Mouse (Mus musculus) limb, embryonic 10.5 days (tissue): Measurements from ENCODE around the gene Zfp408. TPM values are rescaled to one million over a fixed set of nuclear protein-coding genes. Genes with fewer than 3 reads are reported as not detected.
A peak's percentile ranks its signal among the peaks of the same experiment; 100 is the strongest.

Source experiments
- DNase-seq: peaks from one replicate; pipeline ENCODE4 v3.0.0-alpha.2; 2017; ENCODE audit warnings: low spot score
- H3K27ac ChIP-seq: fragments of 300-500 bp; sonication (generic); 2 replicates; pipeline ENCODE4 v1.5.1; 2016; ENCODE audit warnings: mild to moderate bottlenecking
- H3K27me3 ChIP-seq: fragments of 300-500 bp; sonication (generic); 2 replicates; pipeline ENCODE4 v1.6.1; 2016; ENCODE audit warnings: low read depth, mild to moderate bottlenecking; ENCODE audit not compliant: poor library complexity, severe bottlenecking
- H3K36me3 ChIP-seq: fragments of 300-500 bp; sonication (generic); 2 replicates; pipeline ENCODE4 v1.6.1; 2016; ENCODE audit warnings: mild to moderate bottlenecking, moderate library complexity
- H3K4me1 ChIP-seq: fragments of 300-500 bp; sonication (generic); 2 replicates; pipeline ENCODE4 v1.6.1; 2016
- H3K4me3 ChIP-seq: fragments of 300-500 bp; sonication (generic); 2 replicates; pipeline ENCODE4 v1.5.1; 2016; ENCODE audit warnings: mild to moderate bottlenecking, moderate library complexity
- H3K9me3 ChIP-seq: fragments of 300-500 bp; sonication (generic); replicated peaks from 2 replicates; pipeline ENCODE4 v1.6.1; 2016; ENCODE audit warnings: mild to moderate bottlenecking
- WGBS: fragments of 180-500 bp; shearing (Covaris S2); methylation state at CpG from one replicate; pipeline ENCODE4 v1.1.7; 2016; 5-methylcytosine and 5-hydroxymethylcytosine counted together
- polyA plus RNA-seq: library from polyadenylated mRNA; unstranded; fragments of >200 nt; fragmentation: Nextera tagmentation; extraction: Ambion mirVana; gene quantifications from 2 replicates; pipeline ENCODE4 v1.2.1, GENCODE M21; 2016

The Zfp408 gene
- polyA plus RNA-seq, 1 experiment from 2014 or later = 12.8 TPM

DNA sequence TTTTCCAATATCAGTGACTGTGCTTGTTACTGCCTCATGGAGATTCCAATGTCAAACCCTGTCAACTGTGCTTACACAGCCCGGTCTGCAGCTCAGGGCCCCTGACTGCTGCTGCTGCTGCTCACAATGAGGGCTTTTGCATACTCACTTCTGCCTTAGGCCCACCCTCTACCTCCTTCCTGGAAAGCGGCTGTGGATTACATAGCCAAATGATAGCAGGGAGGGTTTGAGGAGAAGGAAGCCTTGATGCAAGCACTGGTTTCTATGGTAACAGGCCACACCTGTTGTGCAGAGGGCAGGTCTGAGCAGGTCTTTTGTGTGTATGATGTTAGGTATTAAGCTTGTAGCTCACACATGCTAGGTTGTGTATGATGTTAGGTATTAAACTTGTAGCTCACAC is 18.2 kb upstream of the Zfp408 start:
- Histone ChIP-seq H3K4me3 (no peak overlapping the region), H3K27me3 (no peaks in the 10 kb centered on the region), H3K27ac (no peak overlapping the region), H3K36me3 (peaks cover 83% of the 10 kb centered on the region), H3K9me3 (no peaks in the 10 kb centered on the region), H3K4me1 (no peaks in the 10 kb centered on the region)
- WGBS = 73% methylated on average over 2 of the region's 2 CpGs
- DNase-seq = no peak

DNA sequence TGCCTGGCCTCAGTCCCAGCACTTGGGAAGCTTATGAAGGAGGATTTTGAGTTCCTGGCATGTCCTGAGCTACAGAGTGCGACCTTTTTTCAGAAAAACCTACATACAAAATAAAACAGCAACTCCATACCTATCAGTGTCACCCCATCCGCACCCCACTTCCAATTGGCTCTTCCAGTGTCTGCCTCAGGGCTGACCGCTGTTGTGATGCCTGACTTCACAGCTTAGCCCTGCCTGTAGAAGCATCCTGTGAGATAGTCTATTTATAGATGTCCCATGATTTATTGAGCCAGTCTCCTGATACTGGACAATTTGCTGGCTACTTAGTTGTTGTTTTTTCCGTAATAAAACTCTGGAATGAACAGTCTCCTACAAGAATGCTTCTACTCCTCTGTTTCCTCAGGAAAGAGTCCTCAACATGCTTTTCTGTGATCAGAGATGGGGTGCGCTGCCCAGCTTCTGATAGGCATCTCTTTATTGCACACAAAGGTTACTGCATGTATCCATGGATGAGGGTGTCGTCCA is 16.9 kb upstream of the Zfp408 start:
- Histone ChIP-seq H3K9me3 (no peaks in the 10 kb centered on the region), H3K36me3 (peaks cover 86% of the 10 kb centered on the region)

DNA sequence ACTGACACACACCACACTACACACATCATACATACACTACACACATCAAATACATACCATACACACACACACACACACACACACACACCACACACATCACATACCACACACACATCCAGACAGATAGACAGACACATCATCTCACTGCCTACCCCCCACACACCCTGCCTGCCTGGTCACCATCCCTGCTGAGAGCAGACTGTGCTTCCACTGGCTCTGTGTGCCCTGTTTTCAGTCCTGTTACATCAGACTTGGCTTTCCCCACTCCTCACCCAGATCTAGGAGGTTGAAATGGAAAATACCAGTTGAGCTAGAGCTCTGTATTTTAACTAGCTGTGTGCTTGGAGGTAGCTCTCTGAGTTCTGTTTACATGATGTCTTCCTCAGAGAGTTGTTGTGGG is 15.2 kb upstream of the Zfp408 start:
- Histone ChIP-seq H3K9me3 (no peaks in the 10 kb centered on the region), H3K27ac (no peak overlapping the region), H3K4me3 (no peak overlapping the region), H3K27me3 (no peaks in the 10 kb centered on the region), H3K36me3 (peaks cover 83% of the 10 kb centered on the region), H3K4me1 (no peaks in the 10 kb centered on the region)
- no peak for DNase-seq

More for the DNA sequence above, 16.9 kb upstream of the Zfp408 start:
- no peak for DNase-seq
- Histone ChIP-seq H3K27ac (no peak overlapping the region), H3K4me1 (no peaks in the 10 kb centered on the region), H3K4me3 (no peak overlapping the region), H3K27me3 (no peaks in the 10 kb centered on the region)
- 94% methylated on average over 6 of the region's 6 CpGs for WGBS

DNA sequence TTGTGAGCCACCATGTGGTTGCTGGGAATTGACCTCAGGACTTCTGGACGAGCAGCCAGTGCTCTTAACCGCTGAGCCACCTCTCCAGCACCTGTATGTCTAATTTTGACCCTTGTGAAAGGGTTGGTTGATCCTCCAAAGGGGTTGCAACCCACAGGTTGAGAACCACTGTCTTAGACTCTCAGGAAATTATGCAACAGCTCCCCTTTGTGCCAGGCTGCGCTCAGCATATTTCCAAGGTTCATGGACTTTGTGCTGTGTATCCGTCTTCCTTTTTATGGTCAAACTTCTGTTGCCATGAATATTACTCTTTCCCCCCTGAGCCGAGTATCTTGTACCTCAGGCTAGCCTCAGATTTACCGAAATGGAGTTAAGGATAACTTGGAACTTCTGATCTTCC is 11.4 kb upstream of the Zfp408 start:
- Histone ChIP-seq H3K9me3 (no peaks in the 10 kb centered on the region), H3K4me3 (no peak overlapping the region), H3K36me3 (peaks cover 92% of the 10 kb centered on the region), H3K4me1 (no peaks in the 10 kb centered on the region), H3K27ac (no peak overlapping the region), H3K27me3 (no peaks in the 10 kb centered on the region)
- WGBS = 93% methylated on average over 6 of the region's 6 CpGs
- DNase-seq = no peak

GRCm38 (mm10) chr2:91659657-91660056 is 10.1 kb upstream of the Zfp408 start:
- H3K36me3 ChIP-seq = peaks cover 95% of the 10 kb centered on the region
- whole genome bisulfite sequencing = 97% methylated on average over 8 of the region's 8 CpGs

DNA sequence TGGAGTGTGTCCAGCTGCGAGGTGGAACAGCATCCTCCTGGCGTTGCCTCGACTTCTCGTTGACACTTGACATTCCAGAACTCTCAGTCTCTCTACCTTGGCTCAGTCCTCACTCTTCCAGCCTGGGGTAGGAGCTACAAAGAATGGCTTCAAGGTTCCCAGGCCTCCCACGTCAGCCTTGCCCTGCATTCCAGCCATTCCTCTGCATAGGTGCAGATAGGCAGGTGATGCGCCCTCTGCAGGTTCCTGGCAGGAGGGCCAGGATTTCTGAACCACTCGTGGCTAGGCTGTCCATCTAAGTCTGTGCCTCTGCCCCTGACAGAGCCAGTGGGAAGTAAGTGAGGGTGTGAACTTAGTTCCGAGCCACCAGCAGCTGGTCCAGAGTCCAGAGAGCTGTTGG is 7.2 kb upstream of the Zfp408 start:
- Histone ChIP-seq H3K4me1 (no peaks in the 10 kb centered on the region), H3K27me3 (no peaks in the 10 kb centered on the region), H3K27ac (no peak overlapping the region), H3K36me3 (peaks cover 91% of the 10 kb centered on the region), H3K4me3 (no peak overlapping the region), H3K9me3 (no peaks in the 10 kb centered on the region)
- no peak for DNase-seq
- 71% methylated on average over 8 of the region's 8 CpGs for WGBS

More at GRCm38 (mm10) chr2:91659657-91660056, 10.1 kb upstream of the Zfp408 start:
- H3K27ac ChIP-seq = no peak overlapping the region
- H3K27me3 ChIP-seq = no peaks in the 10 kb centered on the region
- no peaks in the 10 kb centered on the region for H3K4me1 ChIP-seq
- H3K9me3 ChIP-seq = no peaks in the 10 kb centered on the region
- no peak for DNase-seq
- H3K4me3 ChIP-seq = no peak overlapping the region

- no peak overlapping the region for H3K27ac ChIP-seq
- H3K27me3 ChIP-seq = no peaks in the 10 kb centered on the region
- H3K4me1 ChIP-seq = peaks cover 4% of the 10 kb centered on the region
- no peak overlapping the region for H3K4me3 ChIP-seq
- peaks cover 83% of the 10 kb centered on the region for H3K36me3 ChIP-seq
- WGBS = 80% methylated on average over 6 of the region's 6 CpGs
- H3K9me3 ChIP-seq = no peaks in the 10 kb centered on the region
- DNase-seq = no peak
Observed at GRCm38 (mm10) chr2:91655827-91656226, 6.2 kb upstream of the Zfp408 start.

GRCm38 (mm10) chr2:91655388-91655787 is 5.8 kb upstream of the Zfp408 start:
- Histone ChIP-seq H3K9me3 (no peaks in the 10 kb centered on the region), H3K27ac (no peak overlapping the region), H3K4me1 (peaks cover 8% of the 10 kb centered on the region), H3K4me3 (no peak overlapping the region), H3K27me3 (no peaks in the 10 kb centered on the region), H3K36me3 (peaks cover 82% of the 10 kb centered on the region)
- no peak for DNase-seq
- WGBS = 90% methylated on average over 5 of the region's 5 CpGs

DNA sequence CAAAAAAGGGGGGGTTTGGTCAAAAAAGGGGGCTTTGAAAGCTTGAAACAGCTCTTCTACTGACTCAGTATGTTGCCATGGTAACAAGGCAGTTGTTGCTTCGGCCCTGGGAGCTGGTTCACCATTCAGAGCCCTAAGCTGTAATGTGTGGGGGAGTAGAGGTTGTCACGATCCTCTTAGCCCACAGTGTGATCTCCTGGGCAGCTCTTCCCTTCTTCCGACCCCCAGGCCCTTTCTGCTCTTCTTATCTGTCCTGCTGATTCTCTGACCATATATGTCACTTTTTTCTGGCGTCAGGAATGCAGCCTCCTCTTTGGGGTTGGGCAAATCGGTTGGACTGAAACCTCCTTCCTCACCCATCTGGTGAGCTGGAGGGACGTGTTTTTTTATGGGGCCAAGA is 3.3 kb upstream of the Zfp408 start:
- no peak for DNase-seq
- H3K4me1 ChIP-seq = peaks cover 18% of the 10 kb centered on the region
- WGBS = 72% methylated on average over 6 of the region's 6 CpGs
- no peak overlapping the region for H3K4me3 ChIP-seq
- H3K36me3 ChIP-seq = peaks cover 63% of the 10 kb centered on the region
- no peaks in the 10 kb centered on the region for H3K9me3 ChIP-seq
- no peak overlapping the region for H3K27ac ChIP-seq
- H3K27me3 ChIP-seq = no peaks in the 10 kb centered on the region

DNA sequence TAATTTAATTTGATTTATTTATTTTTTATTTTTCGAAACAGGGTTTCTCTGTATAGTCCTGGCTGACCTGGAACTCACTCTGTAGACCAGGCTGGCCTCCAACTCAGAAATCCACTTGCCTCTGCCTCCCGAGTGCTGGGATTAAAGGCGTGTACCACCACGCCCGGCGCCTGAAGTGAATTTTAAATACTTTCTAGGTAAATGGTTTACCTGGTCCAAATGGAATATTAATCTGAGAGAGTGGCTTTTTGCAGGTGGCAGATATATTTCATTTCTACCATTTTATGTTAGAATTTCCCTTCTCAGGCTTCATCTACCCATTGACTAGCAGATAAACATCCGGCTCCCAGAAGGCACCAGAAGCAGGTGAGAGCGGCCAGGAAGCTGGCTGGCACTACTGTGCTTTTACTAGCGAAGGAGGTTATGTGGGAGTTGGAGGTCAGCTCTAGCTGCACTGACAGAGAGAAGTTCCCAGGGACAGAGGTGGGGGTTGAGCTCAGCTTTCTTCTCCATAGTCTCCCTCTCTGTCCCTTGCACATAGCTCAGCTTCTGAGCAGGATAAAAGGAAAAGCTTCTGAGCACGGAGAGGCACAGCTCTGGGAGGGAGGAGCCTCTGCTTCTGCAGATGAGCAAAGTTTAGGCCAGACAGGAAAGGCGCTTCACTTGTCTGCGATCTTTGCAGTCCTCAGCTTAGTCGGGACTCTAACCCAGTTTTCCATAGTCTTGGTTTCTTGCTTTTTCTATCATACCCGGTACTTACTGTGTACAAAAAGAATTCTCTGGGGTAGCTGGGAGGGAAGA is 2.1 kb upstream of the Zfp408 start:
- H3K36me3 ChIP-seq = peaks cover 63% of the 10 kb centered on the region
- 89% methylated on average over 14 of the region's 14 CpGs for WGBS
- H3K27ac ChIP-seq = no peak overlapping the region
- peaks cover 18% of the 10 kb centered on the region for H3K4me1 ChIP-seq
- no peak overlapping the region for H3K4me3 ChIP-seq
- no peak for DNase-seq
- H3K27me3 ChIP-seq = no peaks in the 10 kb centered on the region
- no peaks in the 10 kb centered on the region for H3K9me3 ChIP-seq

- Histone ChIP-seq H3K36me3 (peaks cover 63% of the 10 kb centered on the region), H3K4me3 (peak overlapping the region; percentile 98), H3K9me3 (no peaks in the 10 kb centered on the region), H3K4me1 (peaks cover 18% of the 10 kb centered on the region), H3K27me3 (no peaks in the 10 kb centered on the region), H3K27ac (peak overlapping the region; percentile 94)
- 17% methylated on average over 16 of the region's 16 CpGs for WGBS
- no peak for DNase-seq
Observed at GRCm38 (mm10) chr2:91650360-91650995, 887 bp upstream of the Zfp408 start.

DNA sequence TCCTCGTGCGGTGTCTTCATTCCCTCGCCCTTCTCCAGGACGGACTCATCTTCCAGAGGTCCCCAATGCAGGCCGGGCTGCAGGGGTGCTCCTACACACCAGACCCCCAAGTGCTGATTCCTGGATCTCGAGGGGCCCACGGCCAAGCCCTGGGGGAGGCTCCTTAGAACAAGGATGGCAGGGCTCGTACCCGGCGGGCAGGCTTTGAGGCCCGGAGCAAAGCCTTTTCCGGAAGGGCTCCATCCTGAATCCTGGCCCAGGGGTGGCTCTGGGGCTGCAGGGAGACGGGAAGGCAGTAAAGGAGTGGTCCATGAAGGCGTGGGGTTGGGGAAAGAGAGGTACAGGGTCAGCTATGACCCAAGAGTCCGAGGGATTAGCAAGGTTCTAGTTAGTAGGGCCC is 439 bp downstream of the Zfp408 start:
- 3% methylated on average over 15 of the region's 15 CpGs for WGBS
- Histone ChIP-seq H3K27me3 (no peaks in the 10 kb centered on the region), H3K27ac (peak overlapping the region; percentile 94), H3K36me3 (peaks cover 63% of the 10 kb centered on the region), H3K4me1 (peaks cover 18% of the 10 kb centered on the region), H3K9me3 (no peaks in the 10 kb centered on the region), H3K4me3 (peak overlapping the region; percentile 98)
- DNase-seq = no peak

- 19% methylated on average over 1 of the region's 1 CpGs for WGBS
- Histone ChIP-seq H3K4me1 (peaks cover 18% of the 10 kb centered on the region), H3K27ac (no peak overlapping the region), H3K27me3 (no peaks in the 10 kb centered on the region), H3K4me3 (no peak overlapping the region), H3K36me3 (peaks cover 66% of the 10 kb centered on the region), H3K9me3 (no peaks in the 10 kb centered on the region)
- DNase-seq = peak; percentile 64
Observed at GRCm38 (mm10) chr2:91646733-91647132, 2.9 kb downstream of the Zfp408 start.
